Mouse (Mus musculus) inflammation-experienced regulatory T-cells, adult 16 weeks (primary cell): Measurements from ENCODE around the gene Gm30737. TPM values are rescaled to one million over a fixed set of nuclear protein-coding genes. Genes with fewer than 3 reads are reported as not detected.

Experiments used
- polyA plus RNA-seq: library from polyadenylated mRNA; unstranded; fragments of 100-300 nt; shearing (Covaris generic); gene quantifications from one replicate; pipeline ENCODE4 v1.2.1, GENCODE M21; 2017

Gene Gm30737
- not detected for polyA plus RNA-seq

DNA sequence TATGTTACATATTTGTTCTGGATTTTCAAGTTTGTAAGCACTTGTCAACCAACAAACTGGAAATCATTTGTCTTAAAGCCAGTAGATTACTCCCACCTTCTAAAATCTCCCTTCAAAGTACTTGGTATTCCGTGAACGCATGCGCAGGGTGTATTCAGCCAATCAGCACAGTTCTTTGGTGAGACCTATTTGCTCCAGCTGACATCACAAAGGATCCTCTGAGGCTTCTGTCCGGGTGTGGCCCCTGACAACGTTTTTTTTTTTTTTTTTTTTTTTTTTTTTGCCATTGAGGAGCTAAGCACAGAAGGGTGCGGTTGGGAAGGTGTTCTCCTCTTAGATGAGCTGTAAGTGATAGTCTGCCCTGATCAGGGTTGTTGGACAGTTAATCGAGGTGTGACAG, at the start of gene Gm30737:
TSS of gene Gm30737 (plus strand) at position 301 of the 400 bp plus-strand sequence.

